ENCODE assay signal across 19 mouse cellular contexts in the genomic region with DNA sequence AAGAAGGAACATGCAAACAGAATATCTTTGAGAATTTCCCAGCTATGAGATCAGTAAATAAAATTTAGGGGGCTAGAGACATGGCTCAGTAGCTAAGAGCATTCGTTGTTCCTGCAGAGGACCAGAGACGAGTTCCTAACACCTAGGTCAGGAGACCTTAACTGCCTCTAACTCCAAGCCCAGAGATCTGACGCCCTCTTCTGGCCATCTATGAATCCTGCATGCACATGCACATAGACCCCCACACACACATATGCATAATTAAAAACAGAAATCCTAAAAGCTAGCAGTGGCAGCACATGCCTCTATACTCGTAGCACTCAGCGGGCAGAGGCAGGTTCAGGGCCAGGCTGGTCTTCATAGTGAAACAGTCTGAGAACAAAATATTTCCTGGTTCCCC. TPM values are rescaled to one million over a fixed set of nuclear protein-coding genes. Genes with fewer than 3 reads are reported as not detected.
DNase-seq lines count a peak whose midpoint lies in the region; ATAC-seq and TF ChIP-seq lines count a peak whose summit lies in the region.
"Had no signal": no experiment of that assay in that cellular context is flagged by ENCODE, and none has a peak within 500 bp of the region (broad histone marks: within the 10 kb centered on the region; RNA-seq: fewer than 3 reads in every experiment).

No protein-coding gene starts in this region.

- TF ChIP-seq POLR2A in MEL (IDR thresholded peaks at IDR 0.05; ENCODE audit: control insufficient read depth in 1 of 2, insufficient read depth in 1 of 2, low read depth in 1 of 2, low read length in 2 of 2, poor library complexity in 1 of 2): no peak

- 77% methylated on average over 5 of the region's 5 CpGs for WGBS in forebrain, postnatal 0 days
- WGBS in forebrain, embryonic 13.5 days: 82% methylated on average over 5 of the region's 5 CpGs
- 77% methylated on average over 5 of the region's 5 CpGs for WGBS in lung, embryonic 14.5 days
- WGBS in intestine, postnatal 0 days: 77% methylated on average over 5 of the region's 5 CpGs

- peak; percentile 34 for TF ChIP-seq RAD21 in MEL (IDR thresholded peaks at IDR 0.05; ENCODE audit: low read depth, low read length)

- no peaks in the 10 kb centered on the region for H3K4me1 ChIP-seq in forebrain, postnatal 0 days (ENCODE audit: insufficient read depth)
- H3K4me1 ChIP-seq in forebrain, embryonic 13.5 days: no peaks in the 10 kb centered on the region
- no peaks in the 10 kb centered on the region for H3K4me1 ChIP-seq in lung, embryonic 14.5 days (ENCODE audit: insufficient read depth)
- peaks cover 0 to 11% of the 10 kb centered on the region in 2 experiments; a peak in 2 of 4 replicates for H3K4me1 ChIP-seq in MEL (ENCODE audit: control insufficient read depth in 1 of 2, insufficient read depth in 2 of 2, low read length in 2 of 2)
- no peaks in the 10 kb centered on the region; the same call in 1 of the 2 replicates for H3K4me1 ChIP-seq in intestine, postnatal 0 days (replicated peaks; ENCODE audit: control insufficient read depth, insufficient read depth, low read length)
- H3K4me1 ChIP-seq: forebrain, embryonic 12.5 days; midbrain, embryonic 15.5 days had no signal

- H3K9ac ChIP-seq in forebrain, postnatal 0 days: no peak overlapping the region
- no peak overlapping the region for H3K9ac ChIP-seq in forebrain, embryonic 13.5 days
- H3K9ac ChIP-seq in lung, embryonic 14.5 days: no peak overlapping the region
- H3K9ac ChIP-seq in MEL (ENCODE audit: control insufficient read depth, low read depth, low read length, poor library complexity, severe bottlenecking): no peak overlapping the region
- no peak overlapping the region for H3K9ac ChIP-seq in intestine, postnatal 0 days (ENCODE audit: low read depth, low read length)
- H3K9ac ChIP-seq: forebrain, embryonic 12.5 days; midbrain, embryonic 15.5 days had no signal

- DNase-seq in forebrain, postnatal 0 days: no peak
- DNase-seq in lung, embryonic 14.5 days: no peak
- no peak for DNase-seq in lung, postnatal 25 days (ENCODE audit: low spot score)
- DNase-seq in MEL (ENCODE audit: low read depth, low spot score): peak; percentile 52
- DNase-seq in retina, embryonic 14.5 days (ENCODE audit: low spot score): no peak
- no peak for DNase-seq in gastrocnemius, adult 18-20 months (ENCODE audit: low spot score)
- DNase-seq: cerebellum, adult 11 months; cerebellum, postnatal 25 days; heart, adult 18-20 months; kidney, postnatal 25 days; lung, adult 2 months had no signal

- no peaks in the 10 kb centered on the region for H3K36me3 ChIP-seq in forebrain, postnatal 0 days (ENCODE audit: insufficient read depth)
- no peaks in the 10 kb centered on the region for H3K36me3 ChIP-seq in forebrain, embryonic 13.5 days (ENCODE audit: poor library complexity, severe bottlenecking)
- no peaks in the 10 kb centered on the region for H3K36me3 ChIP-seq in lung, embryonic 14.5 days (ENCODE audit: insufficient read depth)
- H3K36me3 ChIP-seq in MEL (ENCODE audit: control insufficient read depth in 1 of 2, insufficient read depth in 2 of 2, low read length in 2 of 2): peaks cover 0 to 7% of the 10 kb centered on the region in 2 experiments; a peak in 2 of 4 replicates
- peaks cover 16% of the 10 kb centered on the region for H3K36me3 ChIP-seq in intestine, postnatal 0 days (ENCODE audit: control insufficient read depth, insufficient read depth)
- H3K36me3 ChIP-seq: forebrain, embryonic 12.5 days; midbrain, embryonic 15.5 days had no signal

- TF ChIP-seq EP300 in MEL (IDR thresholded peaks at IDR 0.05; ENCODE audit: low read depth in 1 of 2, low read length in 2 of 2): no peak

- H3K79me2 ChIP-seq in MEL (ENCODE audit: control insufficient read depth, insufficient read depth, low read length, poor library complexity): no peaks in the 10 kb centered on the region

- H3K4me2 ChIP-seq in forebrain, postnatal 0 days (ENCODE audit: low read depth): no peak overlapping the region
- no peak overlapping the region for H3K4me2 ChIP-seq in forebrain, embryonic 13.5 days
- H3K4me2 ChIP-seq in lung, embryonic 14.5 days: no peak overlapping the region
- peak overlapping the region; percentile 66; the same call in 1 of the 2 replicates for H3K4me2 ChIP-seq in intestine, postnatal 0 days (replicated peaks; ENCODE audit: low read depth)
- H3K4me2 ChIP-seq: forebrain, embryonic 12.5 days; midbrain, embryonic 15.5 days had no signal

- no peak overlapping the region for H3K27ac ChIP-seq in forebrain, postnatal 0 days (ENCODE audit: low read depth, low read length)
- no peak overlapping the region for H3K27ac ChIP-seq in forebrain, embryonic 13.5 days
- no peak overlapping the region for H3K27ac ChIP-seq in lung, embryonic 14.5 days (ENCODE audit: low read depth)
- H3K27ac ChIP-seq in MEL (ENCODE audit: control insufficient read depth, low read depth, low read length): no peak overlapping the region
- H3K27ac ChIP-seq in intestine, postnatal 0 days (ENCODE audit: low read depth, low read length): peak overlapping the region; percentile 94
- H3K27ac ChIP-seq: forebrain, embryonic 12.5 days; midbrain, embryonic 15.5 days had no signal

- no peak overlapping the region for H3K4me3 ChIP-seq in forebrain, postnatal 0 days (ENCODE audit: low read depth, low read length)
- H3K4me3 ChIP-seq in forebrain, embryonic 13.5 days: no peak overlapping the region
- no peak overlapping the region for H3K4me3 ChIP-seq in lung, embryonic 14.5 days (ENCODE audit: low read depth, low read length)
- H3K4me3 ChIP-seq in MEL (ENCODE audit: control insufficient read depth in 1 of 2, insufficient read depth in 1 of 2, low read depth in 2 of 2, low read length in 2 of 2): no peak overlapping the region
- H3K4me3 ChIP-seq in intestine, postnatal 0 days (ENCODE audit: low read depth, low read length): no peak overlapping the region
- H3K4me3 ChIP-seq: forebrain, embryonic 12.5 days; midbrain, embryonic 15.5 days had no signal

- no peak for ATAC-seq in forebrain, postnatal 0 days
- ATAC-seq in forebrain, embryonic 13.5 days: no peak
- ATAC-seq in lung, embryonic 14.5 days (ENCODE audit: insufficient read depth): no peak
- ATAC-seq in intestine, postnatal 0 days: no peak
- ATAC-seq: inflammation-experienced regulatory T-cells, adult 6 months; midbrain, embryonic 15.5 days had no signal

- H3K27me3 ChIP-seq in forebrain, postnatal 0 days (ENCODE audit: insufficient read depth, low read length): no peaks in the 10 kb centered on the region; the same call in 1 of the 2 replicates
- no peaks in the 10 kb centered on the region for H3K27me3 ChIP-seq in forebrain, embryonic 13.5 days
- no peaks in the 10 kb centered on the region for H3K27me3 ChIP-seq in lung, embryonic 14.5 days (ENCODE audit: insufficient read depth, low read length)
- no peaks in the 10 kb centered on the region for H3K27me3 ChIP-seq in MEL (ENCODE audit: control insufficient read depth in 1 of 2, insufficient read depth in 2 of 2, low read length in 2 of 2)
- no peaks in the 10 kb centered on the region for H3K27me3 ChIP-seq in intestine, postnatal 0 days (replicated peaks; ENCODE audit: control insufficient read depth, insufficient read depth, low read length)
- H3K27me3 ChIP-seq: midbrain, embryonic 15.5 days had no signal

- 0 out of 2 replicates have a peak, but pooled peaks have one; percentile 13 for TF ChIP-seq CTCF in forebrain, postnatal 0 days (IDR thresholded peaks at IDR 0.05; ENCODE audit: low read depth)
- TF ChIP-seq CTCF in lung, embryonic 14.5 days (IDR thresholded peaks at IDR 0.05; ENCODE audit: low read depth): peak; percentile 5; the same call in 1 of the 2 replicates
- TF ChIP-seq CTCF in MEL (IDR thresholded peaks at IDR 0.05 in 2 of 3, conservative IDR thresholded peaks at IDR 0.05 in 1 of 3; ENCODE audit: control insufficient read depth in 1 of 3, insufficient read depth in 1 of 3, low read depth in 2 of 3, low read length in 3 of 3, poor library complexity in 1 of 3, severe bottlenecking in 1 of 3): peak; percentile 41 to 53 (median 45)
- peak; percentile 58 for TF ChIP-seq CTCF in intestine, postnatal 0 days (IDR thresholded peaks at IDR 0.05; ENCODE audit: low read depth)

- no peaks in the 10 kb centered on the region for H3K9me3 ChIP-seq in forebrain, postnatal 0 days (ENCODE audit: low read length)
- no peaks in the 10 kb centered on the region for H3K9me3 ChIP-seq in forebrain, embryonic 13.5 days (replicated peaks)
- H3K9me3 ChIP-seq in lung, embryonic 14.5 days (ENCODE audit: low read depth, low read length): no peaks in the 10 kb centered on the region
- H3K9me3 ChIP-seq in MEL (replicated peaks; ENCODE audit: insufficient read depth, low read length): no peaks in the 10 kb centered on the region
- H3K9me3 ChIP-seq in intestine, postnatal 0 days (ENCODE audit: control insufficient read depth): no peaks in the 10 kb centered on the region
- H3K9me3 ChIP-seq: forebrain, embryonic 12.5 days; midbrain, embryonic 15.5 days had no signal

RNA-seq across cellular contexts. Expression of a gene that starts 18.2 kb away (rescaled TPM):
- not detected in 2 replicates for total RNA-seq in forebrain, postnatal 0 days (2014; rRNA removed)
- polyA plus RNA-seq in forebrain, postnatal 0 days (2015; fragmentation: Nextera tagmentation; extraction: Ambion mirVana): 0.01 TPM in 1 of 2 replicates, not detected in the other
- 0.21 TPM in 1 of 2 replicates, not detected in the other for polyA plus RNA-seq in forebrain, embryonic 13.5 days (2015; fragmentation: Nextera tagmentation; extraction: Ambion mirVana)
- polyA plus RNA-seq in lung, embryonic 14.5 days (2014; fragmentation: Nextera tagmentation; extraction: Ambion mirVana): 0.12 and 0.28 TPM in 2 replicates
- 1.3 and 1.5 TPM in 2 replicates for total RNA-seq in MEL (2012; rRNA removed)
- 1 to 10 TPM in 1 of 2 experiments, not detected in 1; 3.2 TPM for polyA plus RNA-seq in MEL (2012; ENCODE audit: insufficient read depth in 1 of 2, insufficient read length in 2 of 2, low read depth in 1 of 2, low replicate concordance in 2 of 2, missing spikeins in 1 of 2)
- 332 and 377 TPM in 2 replicates for polyA plus RNA-seq in intestine, postnatal 0 days (2015; fragmentation: Nextera tagmentation; extraction: Ambion mirVana)
- total RNA-seq in gastrocnemius, adult 18-20 months (2021): not detected
- total RNA-seq: gastrocnemius, adult 8-10 months; heart, adult 18-20 months had no signal
- polyA plus RNA-seq: inflammation-experienced regulatory T-cells, adult 6 months had no signal

RNA-seq across cellular contexts. Expression of a gene that starts 23.3 kb away (rescaled TPM):
- 0.95 and 1.0 TPM in 2 replicates for total RNA-seq in forebrain, postnatal 0 days (2014; rRNA removed)
- 2.4 and 2.5 TPM in 2 replicates for polyA plus RNA-seq in forebrain, postnatal 0 days (2015; fragmentation: Nextera tagmentation; extraction: Ambion mirVana)
- polyA plus RNA-seq in forebrain, embryonic 13.5 days (2015; fragmentation: Nextera tagmentation; extraction: Ambion mirVana): 1.4 and 1.5 TPM in 2 replicates
- 1.9 and 3.2 TPM in 2 replicates for polyA plus RNA-seq in lung, embryonic 14.5 days (2014; fragmentation: Nextera tagmentation; extraction: Ambion mirVana)
- total RNA-seq in MEL (2012; rRNA removed): 24.9 and 41.0 TPM in 2 replicates
- 10 to 100 TPM in 1 of 2 experiments, not detected in 1; 24.8 TPM for polyA plus RNA-seq in MEL (2012; ENCODE audit: insufficient read depth in 1 of 2, insufficient read length in 2 of 2, low read depth in 1 of 2, low replicate concordance in 2 of 2, missing spikeins in 1 of 2)
- 1.9 and 3.4 TPM in 2 replicates for polyA plus RNA-seq in intestine, postnatal 0 days (2015; fragmentation: Nextera tagmentation; extraction: Ambion mirVana)
- total RNA-seq in gastrocnemius, adult 18-20 months (2021): 1 to 10 TPM in 1 of 2 experiments, under 1 TPM in 1; 0.38 to 1.1 TPM

RNA-seq across cellular contexts. Expression of a gene that starts 35.4 kb away (rescaled TPM):
- not detected in 2 replicates for total RNA-seq in forebrain, postnatal 0 days (2014; rRNA removed)
- 0.27 TPM in 1 of 2 replicates, not detected in the other for polyA plus RNA-seq in forebrain, postnatal 0 days (2015; fragmentation: Nextera tagmentation; extraction: Ambion mirVana)
- 0.80 and 0.86 TPM in 2 replicates for polyA plus RNA-seq in forebrain, embryonic 13.5 days (2015; fragmentation: Nextera tagmentation; extraction: Ambion mirVana)
- polyA plus RNA-seq in lung, embryonic 14.5 days (2014; fragmentation: Nextera tagmentation; extraction: Ambion mirVana): 11.4 and 12.2 TPM in 2 replicates
- 1.2 and 1.3 TPM in 2 replicates for total RNA-seq in MEL (2012; rRNA removed)
- polyA plus RNA-seq in MEL (2012; ENCODE audit: insufficient read depth in 1 of 2, insufficient read length in 2 of 2, low read depth in 1 of 2, low replicate concordance in 2 of 2, missing spikeins in 1 of 2): 1 to 10 TPM in 1 of 2 experiments, not detected in 1; 3.8 TPM
- polyA plus RNA-seq in intestine, postnatal 0 days (2015; fragmentation: Nextera tagmentation; extraction: Ambion mirVana): 29.6 and 32.9 TPM in 2 replicates
- total RNA-seq in gastrocnemius, adult 18-20 months (2021): not detected
- total RNA-seq: gastrocnemius, adult 8-10 months; heart, adult 18-20 months; layer of hippocampus, postnatal 10 days; left cerebral cortex, postnatal 14 days had no signal

RNA-seq across cellular contexts. Expression of a gene that starts 52.6 kb away (rescaled TPM):
- 2.7 and 4.0 TPM in 2 replicates for total RNA-seq in forebrain, postnatal 0 days (2014; rRNA removed)
- 0.72 and 1.1 TPM in 2 replicates for polyA plus RNA-seq in forebrain, postnatal 0 days (2015; fragmentation: Nextera tagmentation; extraction: Ambion mirVana)
- 0.68 and 1.2 TPM in 2 replicates for polyA plus RNA-seq in forebrain, embryonic 13.5 days (2015; fragmentation: Nextera tagmentation; extraction: Ambion mirVana)
- 28.8 and 31.9 TPM in 2 replicates for polyA plus RNA-seq in lung, embryonic 14.5 days (2014; fragmentation: Nextera tagmentation; extraction: Ambion mirVana)
- 13.7 and 15.9 TPM in 2 replicates for total RNA-seq in MEL (2012; rRNA removed)
- polyA plus RNA-seq in MEL (2012; ENCODE audit: insufficient read depth in 1 of 2, insufficient read length in 2 of 2, low read depth in 1 of 2, low replicate concordance in 2 of 2, missing spikeins in 1 of 2): 10 to 100 TPM in 1 of 2 experiments, not detected in 1; 22.6 TPM
- 60.5 and 61.8 TPM in 2 replicates for polyA plus RNA-seq in intestine, postnatal 0 days (2015; fragmentation: Nextera tagmentation; extraction: Ambion mirVana)
- 1 to 10 TPM; 6.3 to 8.1 TPM for total RNA-seq in gastrocnemius, adult 18-20 months (2021)

RNA-seq across cellular contexts. Expression of a gene that starts 56.6 kb away (rescaled TPM):
- 60.4 and 70.9 TPM in 2 replicates for total RNA-seq in forebrain, postnatal 0 days (2014; rRNA removed)
- polyA plus RNA-seq in forebrain, postnatal 0 days (2015; fragmentation: Nextera tagmentation; extraction: Ambion mirVana): 49.5 and 59.4 TPM in 2 replicates
- 56.1 and 62.4 TPM in 2 replicates for polyA plus RNA-seq in forebrain, embryonic 13.5 days (2015; fragmentation: Nextera tagmentation; extraction: Ambion mirVana)
- polyA plus RNA-seq in lung, embryonic 14.5 days (2014; fragmentation: Nextera tagmentation; extraction: Ambion mirVana): 39.1 and 43.5 TPM in 2 replicates
- 51.6 and 69.2 TPM in 2 replicates for total RNA-seq in MEL (2012; rRNA removed)
- polyA plus RNA-seq in MEL (2012; ENCODE audit: insufficient read depth in 1 of 2, insufficient read length in 2 of 2, low read depth in 1 of 2, low replicate concordance in 2 of 2, missing spikeins in 1 of 2): 10 to 100 TPM in 1 of 2 experiments, not detected in 1; 49.1 TPM
- 27.5 and 28.8 TPM in 2 replicates for polyA plus RNA-seq in intestine, postnatal 0 days (2015; fragmentation: Nextera tagmentation; extraction: Ambion mirVana)
- 10 to 100 TPM in 1 of 2 experiments, 1 to 10 TPM in 1; 9.2 to 10.1 TPM for total RNA-seq in gastrocnemius, adult 18-20 months (2021)

Comparison
In these comparisons a context has a peak if more than half of its experiments do, and no peak if none do; other contexts are left out.
1. CTCF ChIP-seq: peak in every context shown above with its lines; median percentile 58 in intestine, postnatal 0 days; 45 in MEL; 13 in forebrain, postnatal 0 days; 5 in lung, embryonic 14.5 days.
2. RNA of a gene that starts 18.2 kb away (polyA plus RNA-seq): 332 to 377 TPM in intestine, postnatal 0 days; 3.2 TPM in MEL, 0.21 TPM in forebrain, embryonic 13.5 days, 0.12 to 0.28 TPM in lung, embryonic 14.5 days and 0.01 TPM in forebrain, postnatal 0 days; every median in the first group is over 10 times any median in the second.